Comparison of ENCODE assay signal across 8 mouse cellular contexts in the genomic region with DNA sequence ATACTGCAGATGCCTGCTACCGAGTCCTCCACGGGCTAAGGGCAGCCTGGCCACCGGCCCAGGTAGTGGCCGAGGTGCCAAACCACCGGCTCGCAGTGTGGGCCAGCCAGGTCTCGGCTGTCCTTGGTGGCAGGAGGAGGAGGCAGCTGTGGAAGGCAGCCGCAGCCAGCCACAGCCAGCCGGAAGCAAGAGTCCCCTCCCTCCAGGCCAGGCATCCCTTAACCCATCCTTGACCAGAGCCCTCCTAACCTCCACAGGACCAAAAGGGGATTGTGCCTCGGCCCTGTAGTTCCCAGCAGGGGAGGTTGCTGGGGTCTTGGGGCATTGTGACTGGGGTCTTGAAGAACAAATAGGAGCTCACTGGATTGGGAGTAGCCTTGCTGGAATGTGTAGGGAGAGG. TPM values are rescaled to one million over a fixed set of nuclear protein-coding genes. Genes with fewer than 3 reads are reported as not detected.
DNase-seq lines count a peak whose midpoint lies in the region; ATAC-seq and TF ChIP-seq lines count a peak whose summit lies in the region.

No protein-coding gene starts in this region.

- intact Hi-C loops in gastrocnemius, adult 2 months (cut with DNase I): loop anchor here (2.0 kb wide), 1 partner anchor 41 kb away; no protein-coding TSS in a partner anchor
- intact Hi-C loops in heart, postnatal 14 days (cut with DNase I): no loop called here

- H3K4me2 ChIP-seq in embryonic facial prominence, embryonic 14.5 days (ENCODE audit: low read depth, low read length): peak overlapping the region; percentile 42
- peak overlapping the region; percentile 41 for H3K4me2 ChIP-seq in midbrain, embryonic 12.5 days (replicated peaks)

- peaks cover 47% of the 10 kb centered on the region for H3K36me3 ChIP-seq in embryonic facial prominence, embryonic 14.5 days (ENCODE audit: control insufficient read depth, insufficient read depth, low read length)
- H3K36me3 ChIP-seq in midbrain, embryonic 12.5 days: peaks cover 36% of the 10 kb centered on the region

- H3K27ac ChIP-seq in gastrocnemius, adult 2 months: peak overlapping the region; percentile 75
- peak overlapping the region; percentile 53; the same call in 1 of the 2 replicates for H3K27ac ChIP-seq in embryonic facial prominence, embryonic 14.5 days (replicated peaks; ENCODE audit: low read depth, low read length)
- no peak overlapping the region; the same call in 1 of the 2 replicates for H3K27ac ChIP-seq in midbrain, embryonic 12.5 days (replicated peaks)

- TF ChIP-seq CTCF in gastrocnemius, adult 2 months (IDR thresholded peaks at IDR 0.05): no peak

- ATAC-seq in embryonic facial prominence, embryonic 14.5 days (ENCODE audit: low read depth): peak; percentile 20
- no peak for ATAC-seq in midbrain, embryonic 12.5 days (ENCODE audit: low FRiP score, low read depth)

- peak overlapping the region; percentile 58 for H3K4me3 ChIP-seq in gastrocnemius, adult 2 months
- H3K4me3 ChIP-seq in embryonic facial prominence, embryonic 14.5 days (ENCODE audit: low read depth, low read length): peak overlapping the region; percentile 13
- peak overlapping the region; percentile 30 for H3K4me3 ChIP-seq in midbrain, embryonic 12.5 days

- peak; percentile 83 for DNase-seq in gastrocnemius, adult 2 months
- no peak for DNase-seq in gastrocnemius, adult 18-20 months (ENCODE audit: low spot score)
- peak; percentile 61 for DNase-seq in embryonic facial prominence, embryonic 14.5 days (ENCODE audit: low spot score)
- DNase-seq in heart, postnatal 14 days: peak; percentile 62 to 77
- peak; percentile 70 to 78 for DNase-seq in kidney, postnatal 36 days
- DNase-seq in spleen, postnatal 36 days (ENCODE audit: low spot score in 2 of 2): no peak
- no peak for DNase-seq in right cerebral cortex, postnatal 14 days

- H3K9me3 ChIP-seq in embryonic facial prominence, embryonic 14.5 days (ENCODE audit: control insufficient read depth, low read length): no peaks in the 10 kb centered on the region
- H3K9me3 ChIP-seq in midbrain, embryonic 12.5 days: no peaks in the 10 kb centered on the region

- H3K9ac ChIP-seq in embryonic facial prominence, embryonic 14.5 days (ENCODE audit: low read depth, low read length): peak overlapping the region; percentile 50
- peak overlapping the region; percentile 47; the same call in 1 of the 2 replicates for H3K9ac ChIP-seq in midbrain, embryonic 12.5 days (replicated peaks)

- H3K4me1 ChIP-seq in embryonic facial prominence, embryonic 14.5 days (ENCODE audit: control insufficient read depth, insufficient read depth, low read length): peaks cover 47% of the 10 kb centered on the region
- peaks cover 65% of the 10 kb centered on the region for H3K4me1 ChIP-seq in midbrain, embryonic 12.5 days

- WGBS in embryonic facial prominence, embryonic 14.5 days: 4% methylated on average over 9 of the region's 10 CpGs
- 3% methylated on average over 10 of the region's 10 CpGs for WGBS in midbrain, embryonic 12.5 days

- no peaks in the 10 kb centered on the region for H3K27me3 ChIP-seq in embryonic facial prominence, embryonic 14.5 days (replicated peaks; ENCODE audit: control insufficient read depth, insufficient read depth, low read length)
- H3K27me3 ChIP-seq in midbrain, embryonic 12.5 days: peaks cover 64% of the 10 kb centered on the region

RNA-seq across cellular contexts. Expression of gene Aes, which starts 4.9 kb away (rescaled TPM):
- total RNA-seq in gastrocnemius, adult 2 months (2021): 100 to 1,000 TPM; 847 to 871 TPM
- 100 to 1,000 TPM; 947 to 962 TPM for total RNA-seq in gastrocnemius, adult 18-20 months (2021)
- polyA plus RNA-seq in embryonic facial prominence, embryonic 14.5 days (2014; fragmentation: Nextera tagmentation; extraction: Ambion mirVana): 387 and 412 TPM in 2 replicates
- total RNA-seq in heart, postnatal 14 days (2021): 100 to 1,000 TPM; 900 to 948 TPM
- 524 and 532 TPM in 2 replicates for polyA plus RNA-seq in midbrain, embryonic 12.5 days (2016; fragmentation: Nextera tagmentation; extraction: Ambion mirVana)

RNA-seq across cellular contexts. Expression of gene Tle2, which starts 10.1 kb away (rescaled TPM):
- 1 to 10 TPM; 5.6 to 7.3 TPM for total RNA-seq in gastrocnemius, adult 2 months (2021)
- total RNA-seq in gastrocnemius, adult 18-20 months (2021): 1 to 10 TPM; 4.9 to 7.4 TPM
- 30.2 and 39.4 TPM in 2 replicates for polyA plus RNA-seq in embryonic facial prominence, embryonic 14.5 days (2014; fragmentation: Nextera tagmentation; extraction: Ambion mirVana)
- total RNA-seq in heart, postnatal 14 days (2021): 10 to 100 TPM in 1 of 2 experiments, 1 to 10 TPM in 1; 9.4 to 11.2 TPM
- polyA plus RNA-seq in midbrain, embryonic 12.5 days (2016; fragmentation: Nextera tagmentation; extraction: Ambion mirVana): 17.8 and 17.9 TPM in 2 replicates

RNA-seq across cellular contexts. Expression of gene Gna11, which starts 19.2 kb away (rescaled TPM):
- 10 to 100 TPM; 25.7 to 30.3 TPM for total RNA-seq in gastrocnemius, adult 2 months (2021)
- total RNA-seq in gastrocnemius, adult 18-20 months (2021): 10 to 100 TPM; 26.2 to 31.8 TPM
- polyA plus RNA-seq in embryonic facial prominence, embryonic 14.5 days (2014; fragmentation: Nextera tagmentation; extraction: Ambion mirVana): 87.7 and 88.4 TPM in 2 replicates
- 10 to 100 TPM; 50.6 to 51.6 TPM for total RNA-seq in heart, postnatal 14 days (2021)
- polyA plus RNA-seq in midbrain, embryonic 12.5 days (2016; fragmentation: Nextera tagmentation; extraction: Ambion mirVana): 70.9 and 72.6 TPM in 2 replicates

RNA-seq across cellular contexts. Expression of gene Tle6, which starts 36.7 kb away (rescaled TPM):
- 1 to 10 TPM; 5.6 to 6.7 TPM for total RNA-seq in gastrocnemius, adult 2 months (2021)
- 1 to 10 TPM; 4.5 to 6.1 TPM for total RNA-seq in gastrocnemius, adult 18-20 months (2021)
- polyA plus RNA-seq in embryonic facial prominence, embryonic 14.5 days (2014; fragmentation: Nextera tagmentation; extraction: Ambion mirVana): 17.1 and 17.8 TPM in 2 replicates
- total RNA-seq in heart, postnatal 14 days (2021): 10 to 100 TPM in 1 of 2 experiments, 1 to 10 TPM in 1; 8.0 to 10.2 TPM
- polyA plus RNA-seq in midbrain, embryonic 12.5 days (2016; fragmentation: Nextera tagmentation; extraction: Ambion mirVana): 2.9 and 5.1 TPM in 2 replicates

RNA-seq across cellular contexts. Expression of gene Gna15, which starts 40.2 kb away (rescaled TPM):
- total RNA-seq in gastrocnemius, adult 2 months (2021): under 1 TPM; 0.26 to 0.53 TPM
- under 1 TPM; 0.53 to 0.57 TPM for total RNA-seq in gastrocnemius, adult 18-20 months (2021)
- polyA plus RNA-seq in embryonic facial prominence, embryonic 14.5 days (2014; fragmentation: Nextera tagmentation; extraction: Ambion mirVana): 3.1 and 4.5 TPM in 2 replicates
- total RNA-seq in heart, postnatal 14 days (2021): under 1 TPM; 0.73 to 0.76 TPM
- 0.58 and 1.0 TPM in 2 replicates for polyA plus RNA-seq in midbrain, embryonic 12.5 days (2016; fragmentation: Nextera tagmentation; extraction: Ambion mirVana)

Comparison
In these comparisons a context has a peak if more than half of its experiments do, and no peak if none do; other contexts are left out.
1. DNase-seq: peak in gastrocnemius, adult 2 months (single experiment), embryonic facial prominence, embryonic 14.5 days (single experiment), heart, postnatal 14 days (2 of 2) and kidney, postnatal 36 days (2 of 2); none in gastrocnemius, adult 18-20 months (single experiment), spleen, postnatal 36 days (0 of 2) and right cerebral cortex, postnatal 14 days (single experiment).
2. Peak in every context shown above with its lines, with median percentiles within 50 percentile points of each other: H3K4me3 ChIP-seq.